Mouse (Mus musculus) adrenal gland, adult 8-10 months (tissue): ENCODE data around the gene Tiam1. TPM values are rescaled to one million over a fixed set of nuclear protein-coding genes. Genes with fewer than 3 reads are reported as not detected.

Source experiments
- DNase-seq: peaks from one replicate; pipeline ENCODE4 v3.0.0; 2022
- total RNA-seq, 4 experiments: library from RNA; stranded (reverse); gene quantifications; 2 replicates each; pipeline ENCODE4 v1.2.4; 2022

Tiam1 gene
- total RNA-seq, 4 experiments from 2014 or later, result 69.6 to 107 (median 85.5) TPM

DNA sequence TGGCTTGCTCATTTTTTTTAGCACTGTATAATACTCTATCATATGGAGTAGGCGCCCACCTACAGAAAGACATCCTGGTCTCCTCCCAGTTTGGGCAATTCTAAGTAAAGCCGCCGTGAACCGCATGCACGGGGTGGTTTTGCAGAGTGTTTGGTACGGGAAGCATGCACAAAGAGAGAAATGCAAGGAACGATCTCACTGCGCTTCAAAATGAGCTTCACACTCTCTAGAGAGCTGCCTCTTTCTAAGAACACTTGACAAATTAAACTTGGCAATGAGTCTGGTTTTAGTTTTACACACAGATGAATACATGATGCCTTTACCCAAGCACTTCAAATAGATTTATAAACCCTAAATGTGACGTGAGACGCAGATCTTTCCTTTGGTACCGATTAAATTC is 196.8 kb downstream of the Tiam1 start:
- no peak for DNase-seq

DNA sequence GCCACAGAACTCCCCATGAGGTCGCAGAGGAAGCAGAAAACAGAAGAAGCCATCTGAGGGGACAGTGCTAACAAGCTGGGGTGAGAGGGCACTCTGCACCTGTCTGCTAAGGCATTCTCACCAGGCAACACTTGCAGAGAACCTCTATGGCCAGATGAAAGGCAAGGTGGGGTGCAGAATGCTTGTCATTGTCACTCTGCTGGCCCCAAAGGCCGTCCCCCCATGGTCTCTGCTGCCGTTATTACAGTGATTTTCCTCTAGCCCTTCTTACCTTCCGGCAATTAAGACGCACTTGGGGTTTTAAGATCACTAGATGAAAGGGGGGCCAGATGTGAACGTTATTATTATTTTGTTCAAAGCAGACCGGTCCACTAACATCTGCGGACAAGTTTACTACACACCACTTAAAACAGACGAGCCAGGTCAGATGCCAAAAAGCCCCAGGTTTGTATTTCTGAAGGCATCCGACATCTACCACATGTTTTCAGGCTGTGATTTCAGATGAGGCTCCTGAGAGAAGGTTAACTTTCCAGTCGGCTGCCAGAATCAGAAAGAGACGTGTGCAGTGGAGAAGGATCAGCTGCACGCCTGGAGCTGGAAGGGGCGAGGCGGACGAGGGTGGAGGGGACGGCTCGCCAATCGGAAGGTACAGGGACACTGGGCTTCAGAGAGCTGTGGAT is 198.8 kb downstream of the Tiam1 start:
- no peak for DNase-seq

DNA sequence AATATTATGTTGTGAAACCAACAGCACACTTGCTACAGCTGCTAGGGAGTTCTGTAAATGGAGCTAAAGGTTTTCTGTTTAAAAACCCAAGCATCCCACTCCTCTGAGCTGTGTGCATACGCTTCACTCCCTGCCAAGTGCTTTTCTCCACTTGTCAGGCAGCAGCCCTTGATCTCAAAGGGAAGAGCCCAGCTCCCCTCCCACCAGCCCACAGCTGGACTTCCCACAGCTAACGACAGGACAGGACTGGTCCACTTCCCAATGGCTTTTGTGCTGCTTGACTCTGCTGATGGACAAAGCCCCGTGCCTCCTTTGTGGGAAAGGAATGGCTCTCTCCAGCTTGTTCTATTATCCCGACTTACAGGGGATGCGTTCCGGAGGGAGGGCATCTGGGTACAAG is 199.5 kb downstream of the Tiam1 start:
- DNase-seq, result no peak

DNA sequence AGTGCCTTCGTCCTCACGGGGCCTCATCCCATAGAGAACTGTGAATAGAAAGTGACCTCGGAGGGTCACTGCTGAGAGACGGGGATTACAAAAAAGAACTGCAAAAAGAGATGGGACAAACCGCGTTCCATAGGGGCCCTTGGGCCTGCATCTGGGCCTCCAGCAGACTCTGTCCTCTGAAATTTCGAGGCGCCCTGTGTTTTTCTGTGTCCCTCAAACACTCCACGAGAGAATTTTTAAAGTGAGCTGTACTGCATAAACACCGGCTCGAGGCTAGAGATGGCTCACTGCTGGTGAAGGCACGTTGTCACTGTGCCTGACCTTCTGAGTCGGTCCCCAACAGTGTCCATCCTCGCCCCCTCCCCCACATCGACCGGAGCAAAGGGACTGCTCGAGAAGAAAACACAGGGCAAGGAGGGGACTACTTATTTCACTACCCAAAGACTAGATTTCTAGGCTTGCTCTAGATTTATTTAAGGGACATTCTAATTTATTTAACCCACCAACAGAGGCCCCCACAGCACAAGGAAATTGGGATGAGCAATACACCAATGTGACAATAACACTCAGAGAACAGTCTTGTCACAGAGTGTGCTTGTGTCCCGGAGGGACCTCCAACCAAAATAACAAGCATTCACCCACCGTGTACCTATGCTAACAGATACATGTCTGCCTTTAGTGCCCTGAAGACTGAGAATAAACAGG is 200.2 kb downstream of the Tiam1 start:
- DNase-seq, result peak; percentile 11

DNA sequence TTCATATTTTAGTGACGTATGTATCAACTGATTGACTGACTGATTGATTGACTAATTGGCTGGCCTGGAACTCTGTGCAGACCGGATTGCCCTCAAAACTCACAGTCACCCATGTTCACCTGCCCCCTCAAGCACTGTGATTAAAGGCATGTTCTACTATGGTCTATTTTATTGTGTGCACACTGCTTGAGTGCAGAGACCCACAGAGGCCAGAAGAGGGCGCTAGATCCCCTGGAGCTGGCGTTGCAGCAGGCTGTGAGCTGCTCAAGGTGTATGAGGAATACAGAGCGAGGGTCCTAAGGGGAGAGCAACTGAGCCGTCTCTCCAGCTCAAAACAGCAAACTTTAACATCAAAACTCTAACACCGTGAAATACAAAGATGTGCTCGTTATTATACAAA is 202.9 kb downstream of the Tiam1 start:
- DNase-seq, result no peak

DNA sequence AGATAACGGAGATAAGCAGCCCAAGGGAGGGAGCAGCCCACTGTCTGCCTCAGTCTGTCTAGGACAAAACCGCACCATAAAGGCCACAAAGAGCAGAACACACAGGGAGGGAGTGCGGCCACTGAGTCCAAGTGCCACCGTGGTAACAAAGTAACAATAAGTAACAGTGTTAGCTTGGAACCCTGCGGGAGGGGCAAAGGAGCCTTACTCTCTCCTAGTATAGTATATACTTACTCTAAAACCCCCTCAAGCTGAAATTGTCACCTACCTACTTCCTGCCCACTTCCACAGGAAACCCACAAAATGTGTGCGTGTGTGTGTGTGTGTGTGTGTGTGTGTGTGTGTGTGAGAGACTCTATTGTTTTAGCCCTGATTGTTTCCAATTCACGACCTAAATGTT is 205.3 kb downstream of the Tiam1 start:
- no peak for DNase-seq

DNA sequence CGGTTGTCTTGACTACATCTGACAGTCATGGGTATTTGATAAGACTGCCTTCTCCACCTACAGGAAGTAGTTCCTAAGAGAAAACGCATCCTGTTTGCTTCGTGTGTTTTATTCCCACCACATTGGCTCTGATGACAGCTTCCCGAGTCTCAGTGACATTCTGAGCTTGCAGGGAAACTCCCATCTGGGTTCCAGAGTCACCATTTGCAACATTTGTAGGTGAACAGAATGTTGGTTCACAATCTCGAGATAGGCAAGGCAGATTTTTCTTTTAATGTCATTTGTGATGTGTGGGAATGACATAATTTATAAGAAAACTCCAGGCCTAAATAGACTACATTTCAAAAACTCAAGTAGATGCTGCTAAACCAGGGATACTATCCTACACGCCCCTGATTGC is 207.0 kb downstream of the Tiam1 start:
- no peak for DNase-seq

DNA sequence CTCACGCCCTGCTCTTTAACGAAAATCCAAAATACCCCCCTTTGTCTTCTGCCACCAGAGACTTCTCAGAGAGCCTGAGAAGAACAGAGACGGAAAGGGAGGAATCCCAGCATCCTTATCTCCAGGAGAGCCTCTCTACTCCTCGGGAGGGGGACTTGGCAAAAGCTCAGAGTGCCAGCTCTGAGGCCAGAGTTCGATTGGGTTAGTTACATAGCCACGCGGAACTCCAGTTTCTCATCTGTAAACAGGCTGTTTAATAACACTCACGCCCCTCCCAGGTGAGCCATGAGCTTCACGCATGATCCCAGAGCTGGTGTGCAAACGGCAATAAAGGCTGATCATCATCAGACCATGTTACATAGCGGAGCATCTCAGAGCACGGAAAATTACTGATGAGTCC is 208.2 kb downstream of the Tiam1 start:
- DNase-seq, result no peak

DNA sequence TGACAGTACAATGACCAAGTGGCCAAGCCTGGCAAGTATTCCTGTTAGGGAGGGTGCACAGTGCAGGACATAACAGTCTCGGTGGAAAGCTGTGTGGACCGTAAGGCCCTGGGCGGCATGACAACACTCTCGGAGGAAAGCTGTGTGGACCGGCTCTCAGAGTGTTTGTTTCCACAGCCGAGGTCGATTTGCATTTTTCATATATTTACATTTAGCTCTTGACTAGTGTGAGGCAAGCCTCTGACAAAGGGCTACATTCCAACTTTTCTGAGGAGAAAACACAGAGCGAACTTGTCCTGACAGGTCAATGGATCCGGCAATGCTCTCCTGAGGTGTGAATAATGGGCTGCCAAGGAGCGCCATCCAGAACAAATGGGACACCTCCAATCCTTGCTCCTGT is 209.0 kb downstream of the Tiam1 start:
- no peak for DNase-seq

DNA sequence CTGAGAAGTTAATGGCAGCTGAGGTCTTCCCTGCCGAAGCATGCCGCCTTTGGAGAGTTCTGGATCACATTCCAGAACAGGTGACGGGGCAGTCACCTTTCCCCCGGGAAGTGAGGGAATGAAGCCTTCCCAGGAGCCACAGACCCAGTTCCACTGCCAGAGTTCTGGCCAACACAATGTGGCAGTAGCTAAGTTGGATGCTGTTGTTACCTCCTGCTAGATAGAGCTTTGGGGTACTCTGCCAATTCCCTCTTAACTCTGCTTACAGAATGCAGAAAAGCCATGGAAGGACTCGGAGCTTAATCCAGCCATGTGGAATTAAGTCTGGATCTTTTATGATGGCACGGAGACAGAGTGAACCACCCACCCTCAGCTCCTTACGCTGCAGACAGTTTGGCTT is 209.6 kb downstream of the Tiam1 start:
- DNase-seq, result no peak

DNA sequence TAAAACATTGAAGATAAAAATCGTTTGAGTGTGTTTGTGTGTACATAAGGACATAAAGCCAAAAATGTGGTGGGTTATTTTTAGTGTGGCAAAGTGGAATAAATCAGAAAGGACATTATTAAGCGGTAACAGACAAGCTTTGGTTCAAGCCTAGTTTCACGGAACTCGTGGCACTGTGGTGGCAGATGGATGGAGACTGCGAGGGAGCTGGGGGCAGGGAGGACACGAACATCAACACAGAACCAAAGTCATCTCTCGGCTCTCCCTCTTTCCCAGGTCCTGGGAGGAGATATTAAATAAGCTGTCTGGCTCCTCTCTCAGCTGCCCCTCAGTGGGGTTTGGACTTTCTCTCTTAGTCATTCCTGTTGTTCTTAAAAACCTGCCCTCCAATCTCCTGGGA is 215.0 kb downstream of the Tiam1 start:
- DNase-seq, result no peak

DNA sequence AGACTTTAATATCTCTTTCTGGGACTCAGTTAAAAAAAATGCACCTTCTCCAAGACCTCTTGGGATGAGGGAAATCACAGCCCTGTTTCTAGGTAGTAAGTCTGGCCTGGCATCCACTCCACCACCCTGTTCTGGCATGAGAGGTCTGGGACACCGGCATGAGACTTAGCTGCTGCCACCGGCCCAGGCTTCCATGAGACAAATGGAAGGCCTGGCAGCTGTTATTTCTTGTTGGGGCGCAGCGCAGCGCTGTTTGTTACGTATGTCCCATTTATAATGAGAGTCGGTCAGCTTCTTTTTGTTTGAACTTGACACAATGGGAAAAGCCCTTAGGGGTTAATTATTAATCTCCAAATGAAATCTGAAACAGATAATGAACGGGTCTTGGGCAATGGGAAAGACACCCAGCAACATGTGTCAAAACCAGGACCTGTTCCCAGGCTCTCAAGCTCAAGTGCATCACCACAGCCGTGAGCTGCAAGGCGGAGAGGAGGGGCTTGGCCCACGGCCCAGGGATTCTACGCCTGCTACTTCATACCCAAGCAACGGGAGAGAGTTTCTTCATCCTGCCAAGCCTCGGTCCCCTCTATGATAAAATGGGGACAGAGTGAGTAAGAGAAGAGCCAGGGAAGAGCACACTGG is 219.2 kb downstream of the Tiam1 start:
- peak; percentile 65 for DNase-seq

DNA sequence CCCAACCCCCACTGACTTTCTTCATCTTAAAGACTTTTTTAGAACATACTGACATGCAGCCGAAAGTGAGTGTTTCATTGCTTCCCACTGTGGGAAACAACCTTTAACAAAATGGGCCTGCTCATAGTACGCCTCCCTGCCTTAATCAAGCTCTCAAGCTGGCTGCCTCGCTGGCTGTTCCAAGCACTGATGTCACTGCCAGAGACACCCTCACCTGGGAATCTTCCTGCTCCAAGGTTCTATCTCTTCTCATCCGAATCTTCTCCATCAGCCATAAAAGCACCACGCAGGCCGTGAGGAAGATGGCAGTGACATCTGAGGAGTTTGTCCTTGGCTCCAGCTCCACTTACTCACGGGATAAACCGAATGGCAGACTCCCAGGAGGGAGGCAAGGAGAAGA is 220.3 kb downstream of the Tiam1 start:
- DNase-seq, result no peak

DNA sequence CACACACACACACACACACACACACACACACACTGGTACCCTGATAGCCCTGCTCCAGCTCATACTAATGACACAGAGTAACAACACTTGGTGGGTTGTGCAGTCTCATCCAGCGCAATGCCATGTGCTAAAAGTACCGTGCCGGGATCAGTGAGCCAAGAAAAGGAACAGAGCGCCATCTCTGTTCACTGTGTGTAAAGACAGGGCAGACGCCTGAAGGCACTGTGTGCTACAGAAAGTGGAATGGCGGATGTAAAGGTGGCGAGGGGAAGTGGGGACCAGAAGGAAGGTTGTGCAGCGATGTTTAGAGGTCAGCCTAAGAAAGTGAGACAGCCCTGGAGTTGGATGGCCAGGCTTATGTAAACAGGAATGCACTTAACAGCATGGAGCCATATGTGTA is 221.1 kb downstream of the Tiam1 start:
- DNase-seq, result no peak

DNA sequence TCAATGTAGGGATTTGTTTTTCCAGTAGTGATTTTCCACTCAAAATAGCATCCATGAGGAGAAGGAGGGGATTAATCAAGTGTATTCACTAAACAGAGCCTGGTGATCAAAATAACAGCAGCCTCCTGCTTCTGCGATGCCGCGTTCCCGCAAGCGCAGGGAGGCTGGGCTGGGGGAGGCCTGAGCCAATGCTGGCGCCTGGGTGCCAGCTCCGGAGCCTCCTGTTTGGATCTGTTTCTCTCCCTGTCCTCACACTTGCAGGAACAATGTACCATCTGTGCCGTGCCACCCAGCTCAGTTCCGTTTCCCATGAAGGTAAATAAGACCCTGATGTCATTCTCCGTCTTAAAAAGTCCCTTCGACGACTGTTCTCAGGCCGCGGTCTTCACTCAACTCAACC is 222.2 kb downstream of the Tiam1 start:
- DNase-seq, result no peak

DNA sequence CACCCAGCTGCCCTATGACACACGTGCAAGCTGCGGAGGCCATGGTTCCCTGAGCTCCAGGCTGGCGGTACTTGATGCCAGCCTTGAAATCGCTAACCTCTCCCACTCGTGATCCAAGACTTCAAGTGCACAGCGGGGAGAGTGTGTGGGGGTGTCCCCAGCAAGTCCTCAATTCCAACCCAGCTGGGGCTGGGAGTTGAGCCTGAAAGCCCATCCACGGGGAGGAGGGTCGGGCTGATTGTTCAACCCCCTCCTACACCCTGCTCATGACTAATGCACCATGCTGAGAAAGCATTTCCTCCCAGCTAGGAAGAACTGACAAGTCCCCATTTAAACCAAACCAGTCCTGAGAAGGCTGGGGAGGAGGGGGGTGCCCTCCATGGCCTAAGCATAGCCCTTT is 223.2 kb downstream of the Tiam1 start:
- no peak for DNase-seq

DNA sequence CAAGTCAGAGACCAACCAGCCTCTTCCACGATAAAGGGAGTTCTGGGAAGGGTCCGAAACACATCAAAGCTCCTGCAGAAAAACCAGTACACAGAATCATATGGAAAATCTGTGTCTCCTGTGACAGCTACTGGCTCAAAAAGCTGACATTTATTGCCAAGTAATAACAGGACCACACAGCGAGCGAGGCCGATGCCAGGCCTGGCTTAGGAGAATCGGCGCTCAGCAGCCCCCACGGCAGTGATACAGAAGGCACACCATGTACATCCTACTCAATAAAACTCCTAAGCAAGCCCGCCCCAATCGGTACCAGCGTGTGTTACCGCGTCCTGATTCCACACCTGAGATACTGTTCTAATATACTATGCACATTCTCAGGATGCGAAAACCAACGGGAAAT is 226.2 kb downstream of the Tiam1 start:
- no peak for DNase-seq

DNA sequence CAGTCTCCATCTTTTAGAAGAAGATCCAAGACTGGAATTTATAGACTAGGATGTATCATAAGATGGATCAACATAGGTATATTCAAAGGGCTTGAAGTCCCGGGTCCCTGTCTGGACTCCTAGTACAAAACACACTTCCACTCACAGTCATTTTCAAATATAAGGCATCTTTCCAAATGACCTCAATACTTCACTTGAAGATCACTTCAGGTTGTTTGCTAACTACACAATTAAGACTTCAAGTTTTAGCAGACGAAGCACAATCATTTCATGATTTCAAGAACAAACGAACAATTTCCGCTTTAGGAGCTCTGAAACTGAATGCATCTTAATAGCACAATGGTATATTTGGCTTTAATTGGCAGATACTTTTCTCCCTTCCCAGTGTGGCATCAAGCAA is 228.6 kb downstream of the Tiam1 start:
- no peak for DNase-seq

DNA sequence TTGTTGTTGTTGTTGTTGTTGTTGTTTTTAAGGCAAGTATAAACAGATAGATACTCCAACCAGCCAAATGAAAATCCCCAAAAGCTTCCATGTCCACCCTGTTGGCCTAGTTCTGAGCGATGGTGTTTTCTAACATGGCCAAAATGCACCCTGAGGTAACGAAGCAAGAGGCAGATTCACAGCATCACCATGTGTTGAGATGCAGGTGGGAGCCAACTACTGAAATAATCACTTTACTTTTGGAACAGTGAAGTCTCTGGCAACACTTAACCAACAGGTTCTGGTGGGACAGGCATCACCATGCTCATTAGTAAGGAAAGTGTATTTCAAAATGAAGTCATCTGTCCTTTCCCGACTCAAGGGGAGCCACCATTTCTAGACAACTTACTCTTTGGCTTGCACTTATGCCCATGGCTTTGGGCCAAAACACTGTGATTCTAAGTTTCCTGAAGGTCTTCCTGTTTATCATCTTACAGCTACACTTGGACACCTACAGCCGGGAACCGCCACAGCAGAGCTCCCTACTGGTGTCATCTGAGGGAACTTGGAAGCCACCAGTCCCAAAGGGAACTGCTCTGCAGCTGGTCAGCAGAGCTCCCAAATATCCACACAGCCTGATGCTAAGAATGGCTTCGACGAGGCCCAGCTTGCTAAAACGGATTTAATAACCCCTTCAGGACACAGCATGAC is 230.7 kb downstream of the Tiam1 start:
- no peak for DNase-seq

DNA sequence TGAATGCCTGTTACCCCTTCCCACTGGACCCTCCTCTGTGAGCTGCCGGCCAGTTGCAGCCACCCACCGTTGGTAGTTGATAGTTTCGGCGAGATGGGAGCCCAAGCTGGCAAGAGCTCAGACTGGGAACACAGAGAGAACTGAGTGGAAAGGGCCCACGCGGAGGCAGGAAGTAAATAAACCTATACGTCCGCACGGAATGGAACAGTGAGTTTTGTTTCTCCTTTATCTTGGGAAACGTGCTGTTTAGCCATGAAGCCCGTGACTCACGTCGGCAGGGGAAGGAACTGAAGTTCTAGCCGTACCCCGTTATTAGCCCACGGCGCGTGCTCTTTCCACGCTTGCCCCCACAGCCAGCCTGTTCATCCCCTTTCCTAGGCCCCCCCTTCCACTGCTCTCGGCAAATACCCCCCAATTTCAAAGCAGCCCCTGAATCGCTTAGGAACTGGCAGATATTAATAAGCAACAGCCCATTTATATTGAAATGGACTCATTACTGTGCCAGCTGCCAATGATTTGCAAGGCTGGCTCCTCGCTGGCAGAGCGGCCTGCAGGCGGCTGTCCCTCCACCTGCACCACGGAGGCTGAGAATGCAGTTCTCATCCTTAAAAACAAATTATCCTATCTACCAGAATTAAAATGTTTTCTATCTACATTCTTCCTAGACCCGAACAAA is 234.0 kb downstream of the Tiam1 start:
- no peak for DNase-seq

DNA sequence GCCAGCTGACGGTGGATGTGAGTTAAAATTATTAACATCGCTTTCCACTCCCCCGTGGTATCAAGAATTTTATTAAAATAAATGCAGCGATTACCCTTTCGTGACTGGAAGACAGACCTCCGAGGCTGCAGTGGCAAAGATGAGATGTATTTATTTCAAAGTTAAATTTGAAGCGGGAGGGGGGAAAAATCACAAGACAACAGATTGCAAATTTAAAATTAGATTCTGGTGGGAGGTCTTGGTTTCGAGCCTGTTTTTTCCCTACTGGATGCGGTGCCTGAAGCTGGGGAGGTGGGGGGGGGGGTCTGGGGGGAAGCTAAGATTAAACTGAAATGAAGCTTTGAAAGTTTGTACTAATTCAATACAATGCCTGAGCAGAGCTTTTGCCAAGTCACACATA is 235.9 kb downstream of the Tiam1 start:
- DNase-seq, result no peak

DNA sequence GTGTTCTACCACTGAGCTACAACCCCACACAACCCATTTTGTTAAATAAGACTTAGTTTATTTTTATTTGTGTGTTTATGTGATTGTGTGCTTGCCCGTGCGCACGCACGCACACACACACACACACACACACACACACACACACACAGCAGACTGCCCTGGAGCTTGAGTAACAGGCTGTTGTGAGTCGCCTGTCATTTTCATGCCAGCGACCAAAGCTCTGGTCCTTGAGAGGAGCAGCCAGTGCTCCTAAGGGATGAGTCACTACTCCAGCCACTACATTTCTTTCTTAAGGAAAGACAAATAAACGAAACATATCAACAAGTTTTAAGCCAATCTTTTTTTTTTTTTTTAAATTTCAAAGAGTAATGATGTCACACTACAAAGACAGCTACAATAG is 236.7 kb downstream of the Tiam1 start:
- DNase-seq, result peak; percentile 51

DNA sequence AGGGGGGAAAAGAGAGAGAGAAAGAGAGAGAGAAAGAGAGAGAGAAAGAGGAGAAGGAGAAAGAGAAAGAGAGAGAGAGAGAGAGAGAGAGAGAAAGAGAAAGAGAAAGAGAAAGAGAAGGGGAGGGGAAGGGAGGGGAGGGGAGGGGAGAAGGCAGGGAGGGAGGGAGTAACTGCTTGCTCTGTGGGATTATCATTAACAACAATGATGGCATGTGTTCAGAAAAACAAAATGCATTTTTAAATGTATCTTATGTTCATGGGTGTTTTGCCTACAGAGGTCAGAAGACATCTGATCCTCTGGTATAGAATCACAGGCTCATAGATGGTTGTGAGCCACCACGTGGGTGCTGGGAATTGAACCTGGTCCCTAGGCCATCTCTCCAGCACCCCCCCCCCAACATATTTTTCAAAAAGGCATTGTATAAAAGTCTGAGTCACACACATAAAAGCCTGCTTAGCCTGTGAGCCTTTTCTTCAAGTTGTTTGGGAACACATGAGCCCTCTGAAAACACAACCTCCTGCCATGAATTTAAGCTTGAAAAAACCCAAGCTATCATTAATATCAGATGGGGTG is 237.8 kb downstream of the Tiam1 start:
- no peak for DNase-seq
